In genomic region chr1:52301266-52301665, GRCm38 (mm10) we compare ENCODE assay signal across 8 mouse cellular contexts.
DNase-seq lines count a peak whose midpoint lies in the region; ATAC-seq and TF ChIP-seq lines count a peak whose summit lies in the region.
"Had no signal": no experiment of that assay in that cellular context is flagged by ENCODE, and none has a peak within 500 bp of the region (broad histone marks: within the 10 kb centered on the region; RNA-seq: fewer than 3 reads in every experiment).

No protein-coding gene starts in this region.

- H3K27ac ChIP-seq in kidney, postnatal 0 days = no peak overlapping the region
- H3K27ac ChIP-seq: lung, embryonic 15.5 days had no signal

- H3K36me3 ChIP-seq in kidney, postnatal 0 days (ENCODE audit: insufficient read depth, low read length) = no peaks in the 10 kb centered on the region
- no peaks in the 10 kb centered on the region for H3K36me3 ChIP-seq in splenic B cell, adult 2 months (ENCODE audit: control insufficient read depth, insufficient read depth, low read length, poor library complexity, severe bottlenecking)
- H3K36me3 ChIP-seq: lung, embryonic 15.5 days had no signal

- H3K4me1 ChIP-seq in kidney, postnatal 0 days (replicated peaks; ENCODE audit: insufficient read depth, low read length) = no peaks in the 10 kb centered on the region
- H3K4me1 ChIP-seq: lung, embryonic 15.5 days had no signal

- no peaks in the 10 kb centered on the region for H3K27me3 ChIP-seq in kidney, postnatal 0 days (ENCODE audit: insufficient read depth, low read length)
- no peaks in the 10 kb centered on the region for H3K27me3 ChIP-seq in splenic B cell, adult 2 months (ENCODE audit: control insufficient read depth, insufficient read depth, low read length, poor library complexity, severe bottlenecking)
- H3K27me3 ChIP-seq: lung, embryonic 15.5 days had no signal

- no peaks in the 10 kb centered on the region for H3K9me3 ChIP-seq in kidney, postnatal 0 days (replicated peaks; ENCODE audit: low read length)
- H3K9me3 ChIP-seq: lung, embryonic 15.5 days had no signal

- WGBS in kidney, postnatal 0 days = 59% methylated on average over 2 of the region's 2 CpGs

- peak; percentile 41 for DNase-seq in kidney, postnatal 0 days (ENCODE audit: low spot score)
- DNase-seq in kidney, adult 18-20 months = no peak
- peak; percentile 44 to 60 for DNase-seq in B cell, adult 2 months
- DNase-seq in ES-CJ7 (ENCODE audit: low read depth, low spot score) = peak; percentile 31
- peak; percentile 20 for DNase-seq in embryo, embryonic 9.5 days (ENCODE audit: extremely low spot score)
- DNase-seq in splenic B cell, adult 2 months (ENCODE audit: low read depth, low spot score) = peak; percentile 63

- ATAC-seq in kidney, postnatal 0 days (replicated peaks; ENCODE audit: low FRiP score, low read depth) = no peak
- ATAC-seq in inflammation-experienced regulatory T-cells, adult 6 months = no peak

- no peak overlapping the region for H3K9ac ChIP-seq in kidney, postnatal 0 days (ENCODE audit: low read depth, low read length)
- H3K9ac ChIP-seq: lung, embryonic 15.5 days had no signal

- peak; percentile 67 for TF ChIP-seq CTCF in kidney, postnatal 0 days (IDR thresholded peaks at IDR 0.05; ENCODE audit: low read depth)

- H3K4me2 ChIP-seq in kidney, postnatal 0 days (ENCODE audit: low read length) = no peak overlapping the region
- H3K4me2 ChIP-seq: lung, embryonic 15.5 days had no signal

- no peak overlapping the region for H3K4me3 ChIP-seq in kidney, postnatal 0 days (replicated peaks; ENCODE audit: low read depth, low read length)
- H3K4me3 ChIP-seq: lung, embryonic 15.5 days had no signal
